Mouse (Mus musculus): Measurements from ENCODE around the gene Gm6525.

Gene Gm6525

DNA sequence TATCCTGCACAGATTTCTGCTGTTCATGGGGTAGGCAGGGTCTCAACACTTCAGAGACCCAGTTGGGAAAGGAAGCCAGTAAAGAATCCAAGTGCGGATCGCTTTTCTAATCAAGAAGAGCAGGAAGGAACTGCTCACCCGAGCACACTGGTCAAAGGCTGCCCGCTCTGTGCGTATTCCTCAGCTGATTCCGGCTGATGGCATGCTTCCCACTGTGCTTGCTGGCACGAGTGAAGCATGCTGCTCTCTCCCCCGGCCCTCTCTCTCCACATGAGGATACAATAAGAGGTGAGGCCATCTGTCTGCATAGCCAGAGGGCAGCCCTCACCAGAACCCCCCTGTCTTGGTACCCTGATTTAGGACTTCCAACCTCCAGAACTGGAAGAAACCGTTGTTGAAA, 41.3 kb downstream of the Gm6525 start:
- peak; percentile 90 to 92 for DNase-seq

DNA sequence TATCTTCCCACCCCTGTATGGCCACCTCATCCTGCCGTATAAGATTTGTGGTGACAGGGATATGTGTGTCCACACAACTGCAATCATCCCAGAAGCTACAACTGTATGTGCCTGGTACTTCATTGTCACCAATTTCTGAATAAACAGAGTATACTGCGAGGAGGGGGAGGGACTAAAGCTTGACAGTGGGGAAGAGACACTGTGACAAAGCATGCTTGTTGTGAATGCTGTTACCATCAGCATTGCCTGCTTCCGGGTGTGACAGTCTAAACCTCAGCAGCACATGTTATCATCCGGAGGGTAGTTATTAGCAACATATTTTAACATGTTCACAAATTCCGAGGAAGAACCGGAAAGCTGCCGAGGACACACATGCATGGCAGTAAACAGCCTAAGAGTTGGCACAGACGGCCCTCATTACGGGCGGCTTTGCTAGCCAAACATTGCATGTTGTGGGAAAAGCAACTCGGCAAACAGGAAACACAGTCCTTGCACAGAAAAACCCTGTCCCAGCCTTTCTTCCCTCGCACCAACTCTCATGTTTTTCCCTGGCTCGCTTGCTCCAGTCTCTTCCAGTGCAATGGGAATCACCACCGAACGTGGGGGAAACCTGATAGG, 41.9 kb downstream of the Gm6525 start:
- peak; percentile 44 to 50 for DNase-seq

DNA sequence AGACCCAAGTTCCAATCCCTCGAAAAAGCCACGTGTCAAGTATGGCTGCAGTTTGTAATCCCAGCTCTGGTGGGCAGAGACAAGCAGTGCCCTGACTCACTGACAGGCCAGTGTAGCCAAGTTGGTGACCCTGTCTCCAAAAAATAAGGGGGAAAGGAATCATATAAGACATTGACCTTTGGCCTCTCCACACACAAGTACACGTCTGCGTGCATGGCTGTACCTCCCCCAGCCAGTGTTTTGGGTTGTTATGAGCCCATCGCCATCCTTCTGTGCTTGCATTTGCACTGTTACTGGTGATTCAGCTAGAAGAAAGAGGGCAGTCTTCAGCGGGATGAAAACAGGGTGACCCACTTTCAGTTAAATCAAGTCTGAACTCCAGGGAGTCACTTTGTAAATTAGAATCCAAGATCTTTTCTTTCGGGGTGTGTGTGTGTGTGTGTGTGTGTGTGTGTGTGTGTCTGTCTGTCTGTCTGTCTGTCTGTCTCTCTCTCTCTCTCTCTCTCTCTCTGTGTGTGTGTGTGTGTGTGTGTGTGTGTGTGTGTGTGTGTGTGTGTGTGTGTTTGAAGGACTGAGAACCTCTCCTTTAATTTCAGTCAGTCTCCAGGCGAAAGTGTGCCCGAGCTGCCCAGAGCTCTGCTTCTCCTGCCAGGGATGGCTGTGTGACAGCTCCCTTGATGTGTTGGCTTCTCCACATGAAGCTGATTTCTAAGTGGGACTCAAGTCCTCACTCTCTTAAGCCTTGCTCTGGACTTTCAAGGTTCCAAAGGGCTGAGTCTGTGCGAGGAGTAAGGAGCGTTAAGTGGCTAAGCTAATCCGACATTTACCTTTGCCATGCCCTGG, 43.4 kb downstream of the Gm6525 start:
- DNase-seq, result peak; percentile 50 to 52

DNA sequence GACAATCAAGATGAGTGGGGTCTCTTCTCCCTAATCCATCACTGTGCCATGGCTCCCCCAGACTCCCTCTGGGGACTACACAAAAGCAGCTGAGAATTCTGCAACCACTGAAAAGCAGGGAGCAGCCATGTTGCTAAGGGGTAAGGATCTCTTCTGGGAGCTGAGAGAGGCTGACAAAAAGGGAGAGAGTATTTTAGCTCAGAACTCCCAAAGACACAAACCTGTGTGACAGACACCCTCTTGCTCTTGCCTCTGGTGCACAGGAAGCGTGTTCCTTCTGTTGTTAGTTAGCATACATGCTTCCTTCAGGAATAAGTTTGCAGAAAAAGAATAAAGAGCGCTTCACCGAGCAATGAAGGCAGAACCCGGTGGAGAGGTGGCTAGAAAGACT, 44.1 kb downstream of the Gm6525 start:
- DNase-seq, result no peak

DNA sequence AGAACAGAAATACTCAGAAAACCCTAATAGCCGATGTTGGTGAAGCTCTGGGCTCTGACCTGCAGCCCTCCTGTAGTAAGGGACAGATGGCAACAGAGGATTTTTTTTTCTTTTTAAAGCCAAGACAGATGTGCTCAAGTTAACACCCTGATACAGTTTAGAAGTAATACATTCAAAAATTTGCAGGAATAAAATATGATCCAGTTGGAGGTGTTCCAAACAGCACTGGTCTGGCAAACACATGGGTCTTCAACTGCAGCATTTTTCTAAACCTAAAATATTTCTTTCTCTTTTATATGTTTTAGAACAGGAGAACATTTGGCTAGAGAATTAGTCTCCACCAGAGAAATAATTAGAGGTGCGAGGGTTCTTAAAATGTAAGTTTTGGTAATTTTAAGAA, 44.6 kb downstream of the Gm6525 start:
- DNase-seq, result no peak

DNA sequence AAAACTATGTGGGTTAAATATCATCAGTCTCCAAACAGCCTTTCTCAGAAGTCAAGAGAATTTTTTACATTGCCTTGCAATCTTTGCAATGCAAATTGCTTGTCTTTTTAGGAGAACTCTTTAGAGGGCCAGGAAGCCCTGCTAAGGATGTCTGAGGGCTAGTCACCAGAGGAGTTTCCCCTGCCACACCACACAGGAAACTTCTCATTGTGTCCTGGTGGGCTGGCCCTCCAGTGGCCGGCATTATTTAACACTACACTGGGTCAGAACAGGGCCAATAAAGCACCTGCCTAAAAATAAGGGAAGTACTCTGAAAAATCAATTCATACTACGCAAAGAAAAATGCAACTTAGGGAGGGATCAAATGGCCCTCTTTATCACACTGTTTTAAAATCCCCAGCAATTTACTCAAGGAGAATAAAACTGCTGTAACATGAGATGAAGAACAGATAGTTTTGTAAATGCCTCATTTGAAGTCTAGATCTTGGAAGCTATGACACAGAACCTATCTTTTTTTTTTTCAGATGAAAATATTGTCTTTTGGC, 45.3 kb downstream of the Gm6525 start:
- peak in 1 of 2 experiments; percentile 38 for DNase-seq

DNA sequence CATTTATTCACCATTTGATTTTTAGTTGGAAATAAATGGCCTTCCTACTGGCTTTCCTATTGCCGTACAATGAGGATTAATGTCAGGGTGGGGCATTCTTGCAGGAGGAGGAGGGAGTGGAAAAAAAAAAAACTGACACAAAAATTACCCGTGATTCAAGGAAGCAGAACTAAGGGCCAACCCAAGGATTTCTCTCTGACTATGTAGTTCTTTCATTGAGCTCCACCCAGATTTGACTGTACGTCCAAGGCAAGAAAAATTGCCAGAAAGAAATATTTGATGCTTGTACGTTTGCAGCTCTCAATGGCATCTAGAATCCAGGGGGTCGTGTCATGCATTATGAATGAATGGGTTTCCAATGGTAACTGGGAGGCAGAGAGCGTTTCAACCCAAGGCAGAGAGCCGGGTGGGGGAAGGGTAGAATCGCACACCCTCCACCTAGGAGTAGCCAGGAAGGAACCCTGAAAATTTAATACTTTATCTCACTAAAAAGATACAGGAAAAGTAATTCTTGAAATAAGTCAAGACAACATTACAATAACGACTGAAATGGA, 45.9 kb downstream of the Gm6525 start:
- DNase-seq, result peak; percentile 58 to 62

DNA sequence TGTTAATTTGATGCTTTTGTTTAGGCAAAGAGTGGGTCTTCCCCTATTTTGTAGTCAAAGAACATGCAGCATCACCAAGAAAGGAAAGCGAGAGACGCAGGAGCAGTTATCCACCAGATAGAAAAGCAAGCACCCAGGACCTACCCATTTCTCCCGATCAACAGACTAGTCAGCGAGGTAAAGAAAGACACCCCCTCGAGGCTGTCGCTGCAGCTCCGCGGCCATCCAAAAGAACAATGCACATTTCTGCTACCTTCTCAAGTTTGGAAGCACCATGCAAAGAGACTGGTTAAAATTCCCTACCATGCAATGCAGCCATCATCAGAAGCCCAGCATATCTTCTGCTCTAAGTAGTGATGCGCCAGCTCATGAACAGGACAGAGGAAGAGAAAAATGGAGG, 46.4 kb downstream of the Gm6525 start:
- DNase-seq, result peak in 1 of 2 experiments; percentile 29

DNA sequence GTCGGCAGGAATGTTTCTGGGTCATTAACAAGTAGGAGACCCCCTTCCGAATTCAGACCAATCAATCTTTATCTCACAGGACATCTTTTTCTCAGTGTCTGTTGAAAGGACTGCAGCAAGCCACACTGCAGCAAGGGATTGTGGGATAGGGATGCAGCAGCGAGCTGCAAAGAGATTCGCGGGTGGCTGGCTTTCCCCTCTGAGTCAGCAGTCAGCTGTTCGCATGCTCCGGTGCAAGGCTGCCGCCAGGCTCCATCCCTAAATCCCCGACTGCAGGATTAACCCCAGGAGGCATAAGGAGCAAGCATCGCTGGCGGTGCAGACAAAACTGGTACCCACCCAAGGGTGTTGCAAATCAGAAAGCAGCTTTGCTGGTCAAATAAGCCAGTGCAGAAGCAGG, 46.8 kb downstream of the Gm6525 start:
- DNase-seq, result peak; percentile 85 to 90

Measured in cerebellum, adult 18-20 months (tissue).